Mouse (Mus musculus) kidney, adult 18-20 months (tissue): ENCODE measurements around the gene Tmem262.
A peak's percentile ranks its signal among the peaks of the same experiment; 100 is the strongest.

Experiments used
- DNase-seq: peaks from one replicate; pipeline ENCODE4 v3.0.0; 2021

Tmem262 gene

DNA sequence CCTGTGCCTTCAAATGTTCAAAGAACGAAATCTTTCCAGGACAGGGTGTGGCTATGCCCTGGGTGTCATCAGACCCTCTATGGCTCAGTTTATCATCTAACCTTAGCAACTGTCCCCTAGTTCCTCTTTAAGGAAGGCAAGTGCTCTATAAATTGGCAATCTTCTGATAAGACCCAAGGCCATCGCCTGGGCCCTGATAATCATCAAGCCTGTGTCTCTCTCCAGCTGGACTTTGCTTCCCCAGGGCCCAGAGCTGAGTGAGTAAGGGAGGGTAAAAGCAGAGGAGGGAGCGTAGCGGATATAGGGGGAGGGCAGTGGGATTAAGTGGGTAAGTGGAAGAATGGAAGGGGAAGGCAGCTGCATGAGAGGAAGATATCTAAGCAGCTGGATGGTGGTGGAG, 24.6 kb downstream of the Tmem262 start:
- DNase-seq = no peak

DNA sequence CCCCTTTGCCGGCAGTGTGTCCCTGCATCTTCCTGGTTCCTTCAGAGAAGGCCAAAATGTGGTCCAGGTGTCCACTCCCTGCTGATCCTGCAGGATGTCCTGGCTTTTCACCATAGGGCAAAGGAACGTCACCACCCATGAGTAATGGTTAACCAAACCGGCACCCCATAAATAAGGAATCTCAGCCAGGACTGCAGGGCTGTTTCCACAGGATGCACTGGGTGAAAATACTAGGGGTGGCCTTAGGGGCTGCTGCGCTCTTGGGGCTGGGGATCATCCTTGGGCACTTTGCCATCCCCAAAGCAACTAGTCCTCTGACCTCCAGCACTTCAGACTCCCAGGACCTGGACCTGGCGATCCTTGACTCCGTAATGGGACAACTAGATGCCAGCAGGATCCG, 25.8 kb downstream of the Tmem262 start, which contains the start of gene Naaladl1:
Gene Naaladl1, plus strand, starts transcription at position 197 of the 400 bp plus-strand sequence.
- peak; percentile 33 for DNase-seq

DNA sequence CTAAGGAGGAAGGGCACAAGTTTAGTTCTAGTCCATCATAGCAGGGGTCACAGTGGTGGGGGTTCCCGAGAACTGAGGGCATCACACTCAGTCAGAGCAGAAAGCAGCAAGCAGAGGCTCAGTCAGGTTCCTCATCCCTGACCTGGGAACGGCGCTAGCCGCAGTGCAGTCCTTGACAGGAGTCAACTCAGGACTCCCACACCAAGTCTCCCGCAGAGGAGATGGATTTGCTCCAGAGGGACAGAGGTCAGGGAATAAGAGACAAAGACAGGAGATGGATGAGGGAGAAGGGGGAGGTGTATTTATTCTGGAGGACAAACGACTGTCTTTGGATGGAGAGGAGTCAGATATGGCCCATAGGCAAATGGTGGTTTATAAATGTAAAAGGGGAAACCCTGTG, 33.3 kb downstream of the Tmem262 start:
- no peak for DNase-seq

DNA sequence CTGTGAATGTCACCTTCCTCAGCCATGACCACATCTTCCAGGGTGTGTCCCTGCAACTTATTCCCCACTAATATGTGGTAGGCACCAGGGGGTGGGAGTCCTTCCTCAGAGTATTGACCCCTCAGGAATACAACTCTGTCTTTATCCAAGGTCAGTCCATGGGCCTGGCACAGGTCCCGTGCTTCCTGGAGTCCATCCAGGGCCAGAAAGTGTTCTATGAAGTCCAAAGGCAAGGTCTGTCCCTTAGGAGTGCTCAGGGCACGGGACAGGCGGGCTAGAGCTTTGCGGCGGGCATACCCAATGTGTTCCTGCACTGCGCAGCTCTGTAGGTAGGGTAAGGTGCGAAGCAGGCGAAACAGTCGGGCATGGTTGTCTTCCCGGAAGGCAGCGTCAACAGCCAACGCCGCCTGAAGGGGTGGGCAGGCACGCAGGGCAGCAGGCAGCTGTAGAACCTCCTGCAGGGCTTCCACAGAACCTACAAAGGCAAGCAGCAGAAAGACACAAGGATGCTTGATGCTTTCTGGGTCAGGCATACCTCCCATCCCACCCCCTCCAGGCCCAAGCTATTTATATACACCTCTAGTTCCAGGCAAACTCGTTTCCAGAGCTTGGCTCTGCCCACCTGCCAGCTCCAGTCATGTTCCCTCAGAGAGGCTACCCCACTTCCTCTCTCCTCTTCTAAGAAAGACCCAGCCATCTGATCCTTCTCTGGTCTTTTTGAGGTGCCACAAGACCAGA, 36.4 kb downstream of the Tmem262 start:
- DNase-seq = peak; percentile 56

DNA sequence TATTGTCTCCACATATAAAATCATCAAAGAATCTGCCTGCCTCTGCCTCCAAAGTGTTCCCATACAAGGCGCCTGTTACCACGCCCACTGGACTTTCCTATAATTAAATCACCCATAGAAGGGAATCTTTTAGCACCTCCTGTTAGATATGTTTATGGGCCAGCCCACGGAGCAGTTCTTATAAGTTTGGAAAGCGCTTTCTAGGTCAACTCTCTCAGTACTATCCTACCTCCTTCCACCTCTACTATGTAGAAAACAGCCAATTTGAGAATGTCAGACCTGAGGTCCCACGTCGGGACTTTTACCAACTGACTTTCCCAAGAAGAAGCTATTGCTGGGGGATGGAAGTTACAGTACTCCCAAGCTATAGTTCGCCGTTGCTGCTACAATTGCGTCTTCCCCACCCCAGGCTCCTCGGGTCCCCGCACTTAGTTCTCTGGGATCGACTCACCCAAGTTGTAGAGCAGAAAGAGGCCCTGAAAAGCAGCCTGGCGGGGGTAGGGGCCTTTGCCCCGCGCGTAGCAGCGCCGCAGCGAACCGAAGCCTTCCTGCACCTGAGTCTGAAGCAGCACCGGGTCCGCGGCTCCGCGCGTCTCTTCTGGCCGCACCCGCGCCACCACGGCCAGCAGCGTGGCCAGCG, 37.6 kb downstream of the Tmem262 start:
- DNase-seq = no peak

DNA sequence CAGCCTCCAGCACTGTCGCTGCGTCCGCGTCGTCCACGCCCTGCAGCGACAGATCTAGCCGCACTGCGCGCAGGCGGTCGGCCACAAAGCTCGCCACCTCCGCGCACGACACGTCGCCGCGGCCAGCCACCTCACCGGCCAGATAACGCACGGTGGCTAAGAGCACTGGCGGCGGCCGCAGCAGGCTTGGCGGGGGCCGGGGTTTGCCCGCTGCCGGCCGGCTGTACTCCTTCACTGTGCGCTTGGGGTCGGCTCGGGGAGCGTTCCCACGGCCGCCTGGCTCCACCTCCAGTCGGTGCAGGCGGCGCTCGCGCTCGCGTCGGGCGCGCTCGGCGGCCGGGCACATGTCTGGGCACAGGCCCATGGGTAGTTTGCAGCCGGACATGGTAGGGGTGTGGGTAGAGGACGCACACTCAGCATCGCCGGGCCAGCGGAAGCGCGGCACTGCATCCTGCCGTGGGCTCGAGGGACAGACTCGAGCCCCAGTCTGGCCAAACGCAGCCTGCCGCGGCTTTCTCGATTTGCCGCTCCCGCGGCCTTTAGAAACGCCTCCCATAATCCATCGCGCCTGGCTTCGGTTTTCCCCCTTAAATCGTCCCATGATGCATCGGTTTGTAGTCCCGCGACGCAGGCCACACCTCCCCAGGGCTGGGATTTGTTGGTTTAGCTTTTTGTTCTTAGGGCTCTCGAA, 38.3 kb downstream of the Tmem262 start, which contains the start of gene Sac3d1:
Gene Sac3d1, minus strand, starts transcription at position 665 of the 691 bp plus-strand sequence.
- peak; percentile 92 for DNase-seq

DNA sequence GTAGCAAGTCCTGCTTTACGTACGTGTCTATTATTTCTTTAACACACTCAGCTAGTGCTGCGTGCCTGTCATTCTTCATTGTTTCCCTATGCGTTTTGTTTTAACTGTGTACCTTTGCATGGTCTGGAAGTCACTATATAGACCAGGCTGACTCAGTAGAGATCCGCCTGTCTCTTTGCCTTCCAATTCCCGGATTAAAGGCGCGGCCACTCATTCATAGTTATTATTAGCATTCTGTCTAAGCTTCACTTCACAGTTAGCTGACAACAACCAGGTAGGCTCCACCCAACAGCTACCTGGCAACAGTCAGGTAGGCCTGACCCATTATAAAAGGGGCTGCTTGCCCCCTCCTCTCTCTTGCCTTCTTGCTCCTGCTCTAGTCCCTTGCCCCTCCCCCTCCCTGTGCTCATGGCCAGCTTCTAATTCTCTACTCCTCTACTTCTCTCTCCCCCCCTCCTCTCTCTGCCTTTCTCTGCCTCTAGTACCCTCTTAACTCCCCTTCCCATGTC, 38.9 kb downstream of the Tmem262 start:
- no peak for DNase-seq

DNA sequence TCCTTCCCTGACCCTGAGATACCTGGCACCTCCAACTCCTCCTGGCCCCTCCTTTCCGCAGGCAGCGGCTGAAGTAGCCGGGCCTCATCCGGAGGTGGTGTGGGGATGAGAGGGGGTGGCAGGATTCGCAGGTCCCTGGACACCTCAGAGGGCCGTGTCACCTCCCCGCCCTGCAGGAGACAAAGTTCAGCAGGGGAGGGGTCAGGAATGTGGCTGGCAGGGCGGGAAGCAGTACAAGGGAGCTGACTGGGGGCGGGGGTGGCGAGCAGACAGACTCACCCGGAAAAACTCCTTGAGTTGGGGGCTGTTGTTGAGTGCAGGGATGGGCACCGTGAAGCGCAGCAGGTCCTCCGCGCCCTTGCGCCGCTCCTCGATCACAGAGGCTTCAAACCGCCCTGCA, 41.9 kb downstream of the Tmem262 start:
- DNase-seq = no peak

DNA sequence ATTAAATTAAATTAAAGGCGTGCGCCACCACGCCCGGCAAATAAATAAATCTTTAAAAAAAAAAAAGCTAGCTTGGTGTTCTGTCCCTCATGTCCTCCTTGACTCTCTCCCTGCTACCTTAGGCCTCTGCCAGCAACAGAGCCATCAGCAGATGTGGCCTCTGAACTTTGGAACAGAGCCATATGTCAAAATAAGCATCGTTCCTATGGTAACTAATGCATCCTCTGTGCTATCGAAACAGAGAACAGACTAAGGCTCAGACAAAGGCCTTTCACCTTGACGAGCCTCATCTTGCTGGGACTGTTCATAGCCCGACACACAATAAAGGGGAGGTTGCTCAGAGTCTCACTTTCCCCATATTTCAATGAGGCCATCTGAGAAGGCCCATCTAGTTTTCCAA, 43.5 kb downstream of the Tmem262 start:
- no peak for DNase-seq

DNA sequence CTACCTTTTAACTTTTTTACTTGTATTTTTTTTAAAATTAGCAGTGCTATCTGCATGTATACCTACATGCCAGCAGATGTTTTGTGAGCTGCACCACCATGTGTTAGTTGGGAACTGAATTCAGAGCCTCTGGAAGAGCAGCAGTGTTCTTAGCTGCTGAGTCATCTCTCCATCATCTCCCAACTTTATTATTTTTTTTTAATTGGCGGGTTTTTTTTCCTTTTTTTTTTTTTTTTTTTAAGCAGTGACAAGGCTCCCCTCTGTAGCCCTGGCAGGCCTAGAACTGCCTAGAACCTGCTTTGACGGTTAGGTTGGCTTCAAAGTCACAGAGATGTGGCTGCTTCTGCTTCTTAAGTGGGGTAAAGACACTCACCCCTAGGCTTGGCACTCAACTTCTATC, 45.1 kb downstream of the Tmem262 start:
- DNase-seq = no peak

DNA sequence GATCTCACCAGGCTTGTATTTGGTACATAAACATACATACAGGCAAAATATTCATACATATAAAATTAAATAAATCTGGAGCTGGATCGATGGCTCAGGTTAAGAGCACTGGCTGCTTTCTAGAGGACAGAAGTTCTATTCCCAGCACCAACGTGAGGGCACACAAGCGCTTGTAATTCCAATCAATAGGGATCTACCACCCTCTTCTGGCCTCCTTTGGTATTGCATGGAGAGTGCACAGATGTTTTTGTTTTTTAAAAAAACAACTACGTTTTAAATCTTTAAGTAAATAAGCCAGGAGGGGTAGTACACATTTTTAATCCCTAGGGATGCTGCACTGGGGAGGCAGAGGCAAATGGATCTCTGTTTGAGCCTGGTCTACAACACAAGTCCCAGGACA, 46.5 kb downstream of the Tmem262 start:
- DNase-seq = peak; percentile 43

DNA sequence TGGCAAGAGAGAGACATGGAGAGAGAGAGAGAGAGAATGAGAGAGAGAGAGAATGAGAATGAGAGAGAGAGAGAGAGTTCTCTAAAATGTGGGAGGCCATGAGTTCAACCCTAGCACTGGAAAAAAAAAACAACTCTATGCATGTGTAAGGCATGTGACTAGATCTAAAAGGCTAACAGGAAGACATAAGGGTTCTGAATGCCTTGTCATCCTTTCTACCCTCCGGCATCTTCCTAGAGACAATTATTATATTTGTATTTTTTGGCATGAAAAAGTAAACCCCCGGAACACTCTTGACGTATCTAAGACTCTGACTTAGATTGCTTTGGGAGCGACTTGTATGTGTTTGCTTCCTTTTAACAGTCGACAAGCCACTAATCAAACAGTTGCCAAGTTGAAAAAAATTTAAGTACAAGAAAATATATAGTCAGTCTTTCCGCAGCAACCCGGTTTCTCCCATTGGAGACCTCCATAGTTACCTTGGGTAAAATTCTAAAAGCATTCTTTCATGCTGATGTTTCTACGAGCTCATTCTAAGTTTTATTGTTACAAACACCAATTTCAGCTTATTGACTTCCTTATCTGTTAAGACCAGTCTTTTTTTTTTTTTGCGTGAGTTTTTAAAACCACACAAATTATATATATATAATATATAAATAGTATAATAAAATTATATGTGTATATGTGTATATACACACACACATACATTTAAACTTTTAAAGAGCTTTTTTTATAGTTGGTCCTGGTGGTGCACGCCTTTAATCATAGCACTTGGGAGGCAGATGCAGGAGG, 47.2 kb downstream of the Tmem262 start:
- no peak for DNase-seq

DNA sequence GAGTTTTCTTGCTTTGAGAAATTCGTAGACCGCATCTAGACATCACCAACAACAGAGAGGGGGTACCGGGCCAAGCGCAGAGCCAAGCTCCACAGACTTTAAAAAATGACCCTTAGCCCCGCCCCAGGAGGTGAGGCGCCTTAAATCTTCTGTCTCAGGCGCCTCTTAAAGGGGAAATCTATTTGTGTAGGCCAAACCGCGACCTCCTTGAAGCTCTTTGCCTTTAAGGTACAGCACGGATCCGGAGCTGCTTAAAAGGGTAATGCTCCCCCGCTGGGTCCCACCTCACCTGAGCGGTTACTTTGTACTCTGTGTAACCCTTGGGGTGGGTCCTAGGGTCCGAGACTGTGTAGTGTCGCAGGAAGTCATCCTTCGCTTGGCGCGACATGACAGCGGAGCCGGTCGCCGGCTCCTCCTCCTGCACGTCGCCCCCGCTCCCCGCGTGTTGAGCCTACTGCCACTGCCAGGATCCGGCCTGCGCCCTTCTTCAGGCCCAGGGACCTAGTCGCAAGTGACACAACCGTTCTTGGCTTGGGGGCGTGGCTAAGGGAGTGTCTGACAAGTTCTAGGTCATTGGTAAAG, 48.0 kb downstream of the Tmem262 start, which contains the start of gene Snx15:
Gene Snx15, minus strand, starts transcription at position 545 of the 582 bp plus-strand sequence.
- DNase-seq = peak; percentile 98
